Mouse (Mus musculus): ENCODE data around the gene Agpat3. TPM values are rescaled to one million over a fixed set of nuclear protein-coding genes. Genes with fewer than 3 reads are reported as not detected.

Agpat3 gene
- polyA plus RNA-seq, 1 experiment, result 51.9 TPM

GRCm38 (mm10) chr10:78233161-78233560 is 119.1 kb downstream of the Agpat3 start:
- 76% methylated on average over 5 of the region's 5 CpGs for WGBS

GRCm38 (mm10) chr10:78232301-78232980 is 119.8 kb downstream of the Agpat3 start:
- WGBS, result 85% methylated on average over 4 of the region's 4 CpGs
- no peak for DNase-seq (ENCODE audit: low read depth, low spot score)

More at GRCm38 (mm10) chr10:78233161-78233560, 119.1 kb downstream of the Agpat3 start:
- no peak for DNase-seq (ENCODE audit: low read depth, low spot score)

GRCm38 (mm10) chr10:78228560-78228928 is 123.7 kb downstream of the Agpat3 start:
- whole genome bisulfite sequencing, result 24% methylated on average over 5 of the region's 5 CpGs
- no peak for DNase-seq (ENCODE audit: low read depth, low spot score)

GRCm38 (mm10) chr10:78227875-78228559 is 124.3 kb downstream of the Agpat3 start:
- 25% methylated on average over 8 of the region's 8 CpGs for WGBS
- no peak for DNase-seq (ENCODE audit: low read depth, low spot score)

- WGBS, result 81% methylated on average over 6 of the region's 6 CpGs
- DNase-seq (ENCODE audit: low read depth, low spot score), result no peak
Measured at GRCm38 (mm10) chr10:78224136-78224535, 128.2 kb downstream of the Agpat3 start.

GRCm38 (mm10) chr10:78222908-78223307 is 129.4 kb downstream of the Agpat3 start:
- no peak for DNase-seq (ENCODE audit: low read depth, low spot score)
- 76% methylated on average over 4 of the region's 4 CpGs for WGBS

- DNase-seq (ENCODE audit: low read depth, low spot score), result no peak
- 95% methylated on average over 7 of the region's 7 CpGs for WGBS
Measured at GRCm38 (mm10) chr10:78221315-78221714, 131.0 kb downstream of the Agpat3 start.

GRCm38 (mm10) chr10:78219528-78219927 is 132.8 kb downstream of the Agpat3 start:
- WGBS, result 95% methylated on average over 1 of the region's 1 CpGs
- DNase-seq (ENCODE audit: low read depth, low spot score), result no peak

Other genes with a start within 250 kb of the Agpat3 start
- 51.9 and 61.5 TPM in 2 replicates for gene D10Jhu81e, start 182.7 kb downstream of the Agpat3 start, polyA plus RNA-seq (2012; rRNA removed)
- gene Pwp2, start 167.3 kb downstream of the Agpat3 start, polyA plus RNA-seq (2012; rRNA removed), result 7.9 and 9.2 TPM in 2 replicates
- gene Trappc10, start 107.8 kb downstream of the Agpat3 start, polyA plus RNA-seq (2012; rRNA removed), result 53.6 and 84.4 TPM in 2 replicates
- 47.5 and 60.2 TPM in 2 replicates for gene Rrp1, start 60.6 kb upstream of the Agpat3 start, polyA plus RNA-seq (2012; rRNA removed)
- 49.7 and 57.2 TPM in 2 replicates for gene Cstb, start 73.2 kb upstream of the Agpat3 start, polyA plus RNA-seq (2012; rRNA removed)
- 15.0 and 27.4 TPM in 2 replicates for gene Pdxk, start 112.5 kb upstream of the Agpat3 start, polyA plus RNA-seq (2012; rRNA removed)
- gene Olfr1358, start 164.9 kb upstream of the Agpat3 start, polyA plus RNA-seq (2012; rRNA removed), result not detected in 2 replicates
- gene Ilvbl, start 221.9 kb upstream of the Agpat3 start, polyA plus RNA-seq (2012; rRNA removed), result 96.0 and 135 TPM in 2 replicates
- 10.9 and 11.3 TPM in 2 replicates for gene Syde1, start 239.5 kb upstream of the Agpat3 start, polyA plus RNA-seq (2012; rRNA removed)